Mouse (Mus musculus) liver, embryonic 15.5 days (tissue): Measurements from ENCODE around the gene Veph1. TPM values are rescaled to one million over a fixed set of nuclear protein-coding genes. Genes with fewer than 3 reads are reported as not detected.
"Not testable (repeated sequence)": the region's sequence is repeated elsewhere in the genome, so short reads cannot be mapped to it uniquely, and the experiment has no call there.

Source experiments
- ATAC-seq: fragments of 200-750 bp; cut with Nextera tagmentation; 2 replicates; pipeline ENCODE4 v1.8.0; 2017; ENCODE audit warnings: moderate number of reproducible peaks, mild to moderate bottlenecking, moderate library complexity; ENCODE audit not compliant: insufficient read depth
- H3K27ac ChIP-seq: fragments of 300-500 bp; sonication (generic); replicated peaks from 2 replicates; pipeline ENCODE4 v1.5.1; 2015; ENCODE audit warnings: mild to moderate bottlenecking, inconsistent platforms
- H3K27me3 ChIP-seq: fragments of 300-500 bp; sonication (generic); 2 replicates; pipeline ENCODE4 v1.6.1; 2015; ENCODE audit warnings: mild to moderate bottlenecking, inconsistent platforms
- H3K36me3 ChIP-seq: fragments of 300-500 bp; sonication (generic); replicated peaks from 2 replicates; pipeline ENCODE4 v1.6.1; 2015; ENCODE audit warnings: moderate library complexity, mild to moderate bottlenecking, inconsistent platforms
- H3K4me1 ChIP-seq: fragments of 300-500 bp; sonication (generic); replicated peaks from 2 replicates; pipeline ENCODE4 v1.6.1; 2015; ENCODE audit warnings: inconsistent platforms
- H3K4me2 ChIP-seq: fragments of 300-500 bp; sonication (generic); 2 replicates; pipeline ENCODE4 v1.6.1; 2015; ENCODE audit warnings: moderate library complexity, mild to moderate bottlenecking, inconsistent platforms
- H3K4me3 ChIP-seq: fragments of 300-500 bp; sonication (generic); replicated peaks from 2 replicates; pipeline ENCODE4 v1.5.1; 2015; ENCODE audit warnings: mild to moderate bottlenecking, inconsistent platforms
- H3K9ac ChIP-seq: fragments of 300-500 bp; sonication (generic); 2 replicates; pipeline ENCODE4 v1.6.1; 2015; ENCODE audit warnings: moderate library complexity, mild to moderate bottlenecking, inconsistent platforms
- H3K9me3 ChIP-seq: fragments of 300-500 bp; sonication (generic); replicated peaks from 2 replicates; pipeline ENCODE4 v1.6.1; 2016; ENCODE audit warnings: inconsistent platforms
- WGBS: fragments of 180-500 bp; shearing (Covaris S2); methylation state at CpG from one replicate; pipeline ENCODE4 v1.1.7; 2015; ENCODE audit warnings: mixed read lengths; ENCODE audit not compliant: insufficient replicate concordance; 5-methylcytosine and 5-hydroxymethylcytosine counted together
- polyA plus RNA-seq: library from polyadenylated mRNA; unstranded; fragments of >200 nt; fragmentation: Nextera tagmentation; extraction: Ambion mirVana; gene quantifications from 2 replicates; pipeline ENCODE4 v1.2.1, GENCODE M21; 2015

The Veph1 gene
- polyA plus RNA-seq, 1 experiment from 2014 or later = 0.05 TPM

DNA sequence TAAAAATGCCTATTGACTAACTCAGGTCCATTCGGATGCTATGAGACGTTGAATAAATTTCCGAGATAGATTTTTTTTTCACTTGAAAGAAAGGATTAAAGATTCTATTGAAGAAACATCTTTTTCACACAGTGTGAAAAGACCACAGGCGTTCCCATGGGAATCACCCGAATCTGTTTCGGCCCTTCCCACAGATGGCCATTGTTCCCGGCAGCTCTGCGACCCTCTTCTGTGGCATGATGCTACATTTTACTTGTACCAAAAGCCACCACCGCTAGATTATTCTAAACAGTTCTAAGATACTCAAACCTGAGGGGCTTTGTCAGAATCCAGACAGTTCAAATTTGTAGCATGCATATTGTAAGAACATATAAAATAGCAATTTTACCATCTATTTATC lies 1.4 kb downstream of the Veph1 start:
- ATAC-seq = no peak
- WGBS = 80% methylated on average over 9 of the region's 9 CpGs

DNA sequence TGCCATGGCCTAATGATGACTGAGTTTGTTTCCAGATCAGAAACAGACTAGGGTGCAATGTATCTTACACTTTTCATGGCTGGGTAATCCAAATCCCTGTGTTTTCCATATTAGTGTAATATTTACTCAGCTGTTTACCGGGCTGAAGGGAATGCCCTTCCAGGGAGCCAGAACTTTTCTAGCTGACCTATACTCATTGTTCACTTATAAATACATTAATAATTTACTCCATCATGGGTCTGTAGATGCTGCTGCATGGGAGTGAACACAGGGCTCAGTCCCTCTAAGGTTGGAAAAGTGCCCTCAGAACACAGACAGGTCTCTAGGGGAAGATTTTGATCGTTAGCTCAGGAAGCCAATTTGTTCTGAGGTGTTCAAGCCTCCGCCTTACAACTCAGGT lies 1.9 kb downstream of the Veph1 start:
- no peak overlapping the region for H3K4me3 ChIP-seq
- 75% methylated on average over 3 of the region's 3 CpGs for WGBS
- no peak for ATAC-seq
- H3K27ac ChIP-seq = no peak overlapping the region
- no peak overlapping the region for H3K4me2 ChIP-seq
- H3K9me3 ChIP-seq = no peaks in the 10 kb centered on the region
- no peak overlapping the region for H3K9ac ChIP-seq
- no peaks in the 10 kb centered on the region for H3K27me3 ChIP-seq
- H3K36me3 ChIP-seq = no peaks in the 10 kb centered on the region
- no peaks in the 10 kb centered on the region for H3K4me1 ChIP-seq

More for the DNA sequence above, 1.4 kb downstream of the Veph1 start:
- H3K9me3 ChIP-seq = no peaks in the 10 kb centered on the region
- no peaks in the 10 kb centered on the region for H3K4me1 ChIP-seq
- no peak overlapping the region for H3K9ac ChIP-seq
- H3K4me2 ChIP-seq = no peak overlapping the region
- H3K27me3 ChIP-seq = no peaks in the 10 kb centered on the region
- no peaks in the 10 kb centered on the region for H3K36me3 ChIP-seq
- no peak overlapping the region for H3K27ac ChIP-seq
- no peak overlapping the region for H3K4me3 ChIP-seq

DNA sequence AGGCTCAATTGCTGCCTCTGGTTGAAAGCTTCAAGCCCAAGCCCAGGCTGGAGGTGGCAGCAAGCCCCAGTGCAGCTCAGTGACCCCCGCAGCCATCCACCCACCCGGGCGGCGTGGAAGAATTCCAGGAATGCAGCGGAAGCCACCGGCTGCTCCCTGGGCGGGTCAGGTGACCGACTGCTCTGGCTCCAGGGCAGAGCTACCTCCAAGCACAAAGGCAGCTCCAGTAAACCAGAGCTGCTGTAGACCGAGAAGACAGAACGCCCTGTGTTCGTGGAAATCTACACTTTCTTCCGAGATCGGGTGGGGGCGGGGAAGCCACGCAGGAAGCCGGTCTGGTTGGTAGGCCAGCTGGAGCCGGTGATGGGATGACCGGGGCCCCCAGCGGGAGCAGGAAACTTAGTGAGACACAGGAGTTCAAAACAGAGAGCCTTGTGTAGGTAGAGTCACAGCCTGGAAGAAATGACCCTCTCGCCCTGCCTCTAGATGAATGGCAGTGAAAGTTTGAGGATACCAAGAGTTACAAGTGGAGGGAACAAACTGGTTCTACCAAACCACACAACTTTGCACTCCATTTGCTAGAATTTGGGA lies 4.2 kb downstream of the Veph1 start:
- no peak overlapping the region for H3K27ac ChIP-seq
- peak overlapping the region; percentile 32 for H3K4me2 ChIP-seq
- H3K36me3 ChIP-seq = no peaks in the 10 kb centered on the region
- WGBS = 15% methylated on average over 20 of the region's 20 CpGs
- no peaks in the 10 kb centered on the region for H3K4me1 ChIP-seq
- H3K9me3 ChIP-seq = no peaks in the 10 kb centered on the region
- peak; percentile 47; the same call in 1 of the 2 replicates for ATAC-seq
- H3K27me3 ChIP-seq = no peaks in the 10 kb centered on the region
- H3K9ac ChIP-seq = no peak overlapping the region
- H3K4me3 ChIP-seq = peak overlapping the region; percentile 21; the same call in 1 of the 2 replicates

DNA sequence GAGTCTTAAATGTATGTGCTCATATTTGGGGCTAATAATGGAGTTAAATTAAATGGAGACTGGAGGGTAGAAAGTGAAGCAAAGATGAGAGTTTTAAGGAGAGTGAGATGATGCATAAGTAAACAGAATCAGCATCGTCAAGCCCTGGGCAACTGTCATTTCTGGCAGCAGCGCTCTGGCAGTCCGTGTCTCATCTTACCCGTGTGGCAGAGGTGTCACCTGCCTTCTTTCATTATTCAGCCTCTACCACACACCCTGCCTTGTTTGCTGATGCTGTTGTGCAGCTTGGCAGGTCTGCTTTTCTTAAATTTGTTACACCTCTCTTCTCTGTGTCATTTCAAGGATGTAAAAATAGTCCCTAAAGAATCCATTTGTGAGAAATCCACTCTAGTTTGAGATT lies 33.4 kb downstream of the Veph1 start:
- Histone ChIP-seq H3K27ac (no peak overlapping the region), H3K27me3 (no peaks in the 10 kb centered on the region)
- 68% methylated on average over 4 of the region's 4 CpGs for WGBS

DNA sequence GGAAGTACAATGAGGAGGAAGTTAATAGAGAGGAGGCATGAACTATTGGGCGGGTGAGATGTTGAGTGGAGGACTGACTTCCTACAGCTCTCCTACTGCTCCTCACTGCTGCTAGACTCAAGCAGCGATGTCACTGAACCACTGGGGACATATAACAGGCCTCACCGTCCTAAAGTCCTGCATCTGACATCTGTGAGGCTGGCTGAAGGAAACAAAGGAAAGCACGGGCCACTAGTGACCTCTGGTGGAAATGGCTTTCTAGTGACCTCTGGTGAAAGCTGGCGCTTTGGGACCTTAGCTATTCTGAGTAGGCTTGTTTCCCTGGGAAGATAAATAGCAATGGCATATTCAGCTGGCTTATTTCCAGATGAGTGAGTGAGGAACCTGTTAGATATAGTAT lies 34.3 kb downstream of the Veph1 start:
- no peaks in the 10 kb centered on the region for H3K36me3 ChIP-seq
- H3K27ac ChIP-seq = no peak overlapping the region
- WGBS = 29% methylated on average over 5 of the region's 5 CpGs
- no peak overlapping the region for H3K4me2 ChIP-seq
- ATAC-seq = no peak
- H3K9me3 ChIP-seq = no peaks in the 10 kb centered on the region
- H3K9ac ChIP-seq = no peak overlapping the region
- no peaks in the 10 kb centered on the region for H3K4me1 ChIP-seq
- no peaks in the 10 kb centered on the region for H3K27me3 ChIP-seq
- no peak overlapping the region for H3K4me3 ChIP-seq

More for the DNA sequence above, 33.4 kb downstream of the Veph1 start:
- Histone ChIP-seq H3K4me1 (no peaks in the 10 kb centered on the region), H3K4me2 (no peak overlapping the region), H3K9me3 (no peaks in the 10 kb centered on the region), H3K36me3 (no peaks in the 10 kb centered on the region), H3K9ac (no peak overlapping the region), H3K4me3 (no peak overlapping the region)
- no peak for ATAC-seq

DNA sequence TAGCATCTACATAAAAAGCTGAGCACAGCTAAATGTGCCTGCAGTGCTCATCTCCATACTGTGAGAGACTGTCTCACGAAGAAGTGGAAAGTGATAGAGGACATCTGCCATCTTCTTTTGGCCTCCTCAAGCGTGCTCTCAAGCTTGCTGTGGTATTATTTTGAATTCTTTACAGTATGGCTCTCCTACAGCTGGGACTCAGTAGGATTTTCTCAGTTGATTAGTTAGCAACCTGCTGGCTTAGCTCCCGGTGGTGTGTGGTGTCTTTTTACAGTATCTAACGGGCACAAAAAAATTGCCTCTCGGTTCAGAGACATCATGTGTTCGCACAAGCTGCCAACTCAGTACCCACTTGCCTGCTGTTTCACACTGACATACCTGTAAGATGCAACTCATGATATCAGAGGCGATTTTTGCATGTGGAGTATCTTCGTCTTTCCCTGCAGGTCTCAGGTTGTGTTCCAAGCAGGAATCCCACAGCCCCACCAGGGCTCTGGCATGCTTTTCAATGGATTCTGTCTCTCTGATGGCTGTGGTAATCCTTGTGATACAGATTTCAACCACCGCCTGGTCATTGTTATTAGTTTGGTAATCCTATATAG lies 42.0 kb downstream of the Veph1 start:
- H3K9me3 ChIP-seq = no peaks in the 10 kb centered on the region
- WGBS = 59% methylated on average over 9 of the region's 9 CpGs
- no peak overlapping the region for H3K27ac ChIP-seq
- no peak overlapping the region for H3K4me2 ChIP-seq
- ATAC-seq = no peak
- H3K9ac ChIP-seq = no peak overlapping the region
- no peaks in the 10 kb centered on the region for H3K36me3 ChIP-seq
- no peaks in the 10 kb centered on the region for H3K4me1 ChIP-seq
- no peak overlapping the region for H3K4me3 ChIP-seq
- H3K27me3 ChIP-seq = no peaks in the 10 kb centered on the region

DNA sequence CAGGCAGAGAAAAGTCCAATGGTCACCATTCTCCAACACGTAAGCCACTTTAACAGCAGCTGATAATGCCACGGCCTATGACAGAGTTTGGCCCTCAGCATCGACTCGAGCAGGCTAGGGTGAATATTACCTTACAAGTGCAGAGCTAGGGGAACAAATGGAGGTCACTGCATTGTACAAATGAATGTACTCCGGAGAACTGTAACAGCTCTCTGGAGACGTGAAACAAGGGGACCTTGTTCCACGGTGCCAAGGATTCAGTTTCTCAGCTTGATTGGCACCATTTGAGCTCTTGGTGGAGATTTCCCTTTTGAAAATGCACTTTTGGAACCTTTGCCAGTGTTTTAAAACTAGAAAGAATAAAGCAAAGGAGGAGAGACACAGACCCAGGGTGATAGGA lies 44.8 kb downstream of the Veph1 start:
- no peak overlapping the region for H3K4me2 ChIP-seq
- WGBS = 75% methylated on average over 7 of the region's 7 CpGs
- no peak for ATAC-seq

DNA sequence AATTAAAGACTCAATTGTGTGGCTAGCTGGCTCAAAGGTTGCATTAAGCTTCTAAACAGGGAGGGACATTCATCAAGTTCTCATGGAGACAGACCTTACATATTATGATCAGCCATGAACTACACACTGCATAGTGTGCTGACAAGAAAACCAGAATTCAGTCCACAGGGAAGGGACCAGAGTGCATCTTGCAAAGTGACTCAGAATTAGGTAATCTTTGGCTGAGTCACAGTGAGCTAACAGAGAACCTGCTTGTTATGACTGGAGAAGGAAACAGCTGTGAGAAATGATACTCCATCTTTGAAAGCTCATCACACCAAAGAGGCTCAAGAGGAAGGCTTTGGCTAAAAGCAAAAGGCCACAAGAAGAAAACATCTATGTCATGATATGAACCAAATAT lies 56.2 kb downstream of the Veph1 start:
- Histone ChIP-seq H3K36me3 (no peaks in the 10 kb centered on the region), H3K4me1 (no peaks in the 10 kb centered on the region)

More for the DNA sequence above, 44.8 kb downstream of the Veph1 start:
- Histone ChIP-seq H3K4me3 (no peak overlapping the region), H3K27me3 (no peaks in the 10 kb centered on the region), H3K27ac (no peak overlapping the region), H3K36me3 (no peaks in the 10 kb centered on the region), H3K9ac (no peak overlapping the region), H3K4me1 (no peaks in the 10 kb centered on the region), H3K9me3 (no peaks in the 10 kb centered on the region)

DNA sequence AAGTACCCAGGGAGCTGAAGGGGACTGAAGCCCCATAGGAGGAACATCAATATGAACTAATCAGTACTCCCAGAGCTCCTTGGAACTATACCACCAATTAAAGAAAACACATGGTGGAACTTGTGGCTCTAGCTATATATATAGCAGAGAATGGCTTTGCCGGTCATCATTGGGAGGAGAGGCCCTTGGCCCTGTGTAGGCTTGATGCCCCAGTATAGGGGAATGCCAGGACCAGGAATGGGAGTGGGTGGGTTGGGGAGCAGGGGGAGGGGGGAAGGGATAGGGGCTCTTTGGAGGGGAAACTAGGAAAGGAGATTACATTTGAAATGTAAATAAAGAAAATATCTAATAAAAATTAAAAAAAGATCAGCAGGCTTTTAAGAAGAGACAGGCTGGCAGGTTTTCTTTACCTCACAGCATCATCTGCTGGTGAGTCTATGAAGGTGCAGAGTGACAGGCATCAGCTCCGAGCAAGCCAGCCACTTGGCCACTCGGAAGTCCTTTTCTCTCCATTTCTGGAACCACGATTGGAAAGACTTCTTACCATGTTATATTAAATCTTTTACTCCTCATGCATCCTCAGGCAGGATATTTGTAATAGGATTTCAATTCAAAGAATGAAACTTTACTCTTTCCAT lies 60.3 kb downstream of the Veph1 start:
- ATAC-seq = not testable (repeated sequence)
- 47% methylated on average over 4 of the region's 4 CpGs for WGBS

More for the DNA sequence above, 56.2 kb downstream of the Veph1 start:
- H3K27ac ChIP-seq = no peak overlapping the region
- no peak overlapping the region for H3K9ac ChIP-seq
- no peaks in the 10 kb centered on the region for H3K27me3 ChIP-seq
- H3K4me3 ChIP-seq = no peak overlapping the region
- no peaks in the 10 kb centered on the region for H3K9me3 ChIP-seq
- ATAC-seq = no peak
- H3K4me2 ChIP-seq = no peak overlapping the region

DNA sequence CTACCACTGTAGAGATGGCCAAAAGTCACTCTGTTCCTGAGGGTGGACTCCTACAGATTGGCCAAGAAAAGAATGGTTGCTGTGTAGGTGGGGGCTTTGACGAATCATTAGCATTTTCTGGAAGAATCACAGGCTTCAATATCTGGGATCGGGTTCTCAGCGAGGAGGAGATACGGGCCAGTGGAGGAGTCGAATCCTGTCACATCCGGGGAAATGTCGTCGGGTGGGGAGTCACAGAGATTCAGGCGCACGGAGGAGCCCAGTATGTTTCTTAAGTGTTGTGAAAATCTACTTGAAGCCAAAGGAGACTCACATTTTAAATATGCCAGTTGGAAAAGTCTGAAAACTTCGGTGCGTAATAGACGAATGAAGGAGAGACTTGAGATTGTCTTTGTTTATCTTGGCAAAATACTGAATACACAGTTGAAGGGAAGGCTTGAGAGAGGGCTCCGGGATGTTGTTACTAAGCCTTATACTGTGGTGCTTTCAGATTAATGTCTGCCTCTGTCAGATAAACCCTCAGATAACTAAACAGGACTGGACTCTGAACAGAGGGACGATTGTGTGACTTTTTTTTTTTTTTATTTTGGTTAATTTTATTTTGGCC lies 71.6 kb downstream of the Veph1 start:
- H3K27me3 ChIP-seq = peaks cover 30% of the 10 kb centered on the region
- H3K9ac ChIP-seq = no peak overlapping the region
- WGBS = 61% methylated on average over 15 of the region's 15 CpGs
- H3K4me1 ChIP-seq = no peaks in the 10 kb centered on the region
- H3K4me2 ChIP-seq = no peak overlapping the region
- no peaks in the 10 kb centered on the region for H3K36me3 ChIP-seq
- no peak for ATAC-seq
- no peaks in the 10 kb centered on the region for H3K9me3 ChIP-seq
- no peak overlapping the region for H3K4me3 ChIP-seq
- no peak overlapping the region for H3K27ac ChIP-seq

More for the DNA sequence above, 60.3 kb downstream of the Veph1 start:
- H3K4me1 ChIP-seq, H3K9ac ChIP-seq, H3K4me2 ChIP-seq, H3K36me3 ChIP-seq, H3K9me3 ChIP-seq, H3K27ac ChIP-seq, H3K4me3 ChIP-seq, H3K27me3 ChIP-seq: not testable (repeated sequence)

DNA sequence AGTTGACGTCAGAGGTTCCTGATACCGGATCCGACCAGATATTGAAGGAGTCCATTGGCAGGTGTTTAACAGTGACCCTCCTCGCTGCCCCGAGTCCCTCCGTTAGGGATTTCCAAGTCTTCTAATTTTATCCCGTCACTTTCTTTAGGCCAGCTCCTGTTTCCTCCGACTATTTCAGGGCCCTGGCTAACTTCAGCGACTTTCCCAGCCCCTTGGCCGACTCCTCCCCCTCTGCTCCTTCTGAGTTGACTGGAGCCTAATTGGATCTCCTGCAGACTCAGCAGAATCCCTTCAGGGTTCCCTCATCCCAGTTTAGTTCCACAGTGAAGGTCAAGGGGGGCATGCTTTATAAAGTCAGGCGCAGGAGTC lies 75.4 kb downstream of the Veph1 start:
- ATAC-seq = no peak
- Histone ChIP-seq H3K4me3 (0 out of 2 replicates have a peak overlapping the region, but pooled peaks have one; percentile 35), H3K27me3 (peaks cover 45% of the 10 kb centered on the region), H3K4me1 (no peaks in the 10 kb centered on the region), H3K27ac (no peak overlapping the region), H3K36me3 (no peaks in the 10 kb centered on the region), H3K9me3 (no peaks in the 10 kb centered on the region), H3K9ac (no peak overlapping the region), H3K4me2 (peak overlapping the region; percentile 66)
- 4% methylated on average over 11 of the region's 11 CpGs for WGBS
